Mouse (Mus musculus) heart, embryonic 15.5 days (tissue): ENCODE measurements around the gene Gm21972. TPM values are rescaled to one million over a fixed set of nuclear protein-coding genes. Genes with fewer than 3 reads are reported as not detected.

Experiments
- ATAC-seq: fragments of 200-750 bp; cut with Nextera tagmentation; replicated peaks from 2 replicates; pipeline ENCODE4 v1.8.0; 2017; ENCODE audit warnings: low read depth, moderate TSS enrichment; ENCODE audit not compliant: insufficient number of reproducible peaks, insufficient read depth, low FRiP score
- H3K27ac ChIP-seq: fragments of 300-500 bp; sonication (generic); 2 replicates; pipeline ENCODE4 v1.5.1; 2015; ENCODE audit warnings: mild to moderate bottlenecking, inconsistent platforms
- H3K27me3 ChIP-seq: fragments of 300-500 bp; sonication (generic); 2 replicates; pipeline ENCODE4 v1.6.1; 2015; ENCODE audit warnings: inconsistent platforms
- H3K36me3 ChIP-seq: fragments of 300-500 bp; sonication (generic); 2 replicates; pipeline ENCODE4 v1.6.1; 2015; ENCODE audit warnings: mild to moderate bottlenecking, inconsistent platforms
- H3K4me1 ChIP-seq: fragments of 300-500 bp; sonication (generic); replicated peaks from 2 replicates; pipeline ENCODE4 v1.6.1; 2015; ENCODE audit warnings: inconsistent platforms
- H3K4me2 ChIP-seq: fragments of 300-500 bp; sonication (generic); 2 replicates; pipeline ENCODE4 v1.6.1; 2015; ENCODE audit warnings: inconsistent platforms, mild to moderate bottlenecking, moderate library complexity
- H3K4me3 ChIP-seq: fragments of 300-500 bp; sonication (generic); 2 replicates; pipeline ENCODE4 v1.5.1; 2015; ENCODE audit warnings: mild to moderate bottlenecking, inconsistent platforms
- H3K9ac ChIP-seq: fragments of 300-500 bp; sonication (generic); 2 replicates; pipeline ENCODE4 v1.6.1; 2015; ENCODE audit warnings: mild to moderate bottlenecking, inconsistent platforms
- H3K9me3 ChIP-seq: fragments of 300-500 bp; sonication (generic); replicated peaks from 2 replicates; pipeline ENCODE4 v1.6.1; 2016; ENCODE audit warnings: inconsistent platforms
- WGBS: fragments of 180-500 bp; shearing (Covaris S2); methylation state at CpG from one replicate; pipeline ENCODE4 v1.1.7; 2015; ENCODE audit warnings: mixed read lengths; 5-methylcytosine and 5-hydroxymethylcytosine counted together
- polyA plus RNA-seq: library from polyadenylated mRNA; unstranded; fragments of >200 nt; fragmentation: Nextera tagmentation; extraction: Ambion mirVana; gene quantifications from 2 replicates; pipeline ENCODE4 v1.2.1, GENCODE M21; 2015

The Gm21972 gene
- 0.26 TPM in 1 of 2 replicates, not detected in the other for polyA plus RNA-seq

DNA sequence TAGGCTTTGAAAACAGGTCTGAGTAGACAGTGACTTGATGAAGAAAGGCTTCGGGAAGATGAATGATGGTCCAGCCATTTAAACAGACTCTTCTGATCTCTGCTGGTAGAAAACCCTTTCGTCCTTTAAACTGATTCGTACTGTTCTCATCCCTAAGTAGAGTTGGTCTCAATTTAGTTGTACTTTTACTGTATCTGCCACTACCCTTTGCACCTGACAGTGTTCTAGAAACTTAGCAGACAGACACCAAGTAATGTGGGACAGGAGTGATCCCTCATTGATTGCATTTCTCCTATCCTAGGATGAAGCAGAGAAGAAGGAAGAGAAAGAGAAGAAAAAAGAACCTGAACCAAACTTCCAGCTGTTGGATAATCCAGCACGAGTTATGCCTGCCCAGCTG lies at the start of gene Gm21972:
TSS of gene Gm21972 (plus strand) at position 301 of the 400 bp plus-strand sequence.
- no peak within 1 kb of the TSS for H3K27ac ChIP-seq
- no peaks in the 10 kb centered on the region for H3K9me3 ChIP-seq
- H3K36me3 ChIP-seq = peaks cover 70% of the 10 kb centered on the region
- no peak for ATAC-seq
- no peak within 1 kb of the TSS for H3K4me2 ChIP-seq
- no peaks in the 10 kb centered on the region for H3K4me1 ChIP-seq
- no peak within 1 kb of the TSS for H3K4me3 ChIP-seq
- H3K27me3 ChIP-seq = no peaks in the 10 kb centered on the region
- 91% methylated on average over 4 of the region's 4 CpGs for WGBS
- H3K9ac ChIP-seq = no peak within 1 kb of the TSS

DNA sequence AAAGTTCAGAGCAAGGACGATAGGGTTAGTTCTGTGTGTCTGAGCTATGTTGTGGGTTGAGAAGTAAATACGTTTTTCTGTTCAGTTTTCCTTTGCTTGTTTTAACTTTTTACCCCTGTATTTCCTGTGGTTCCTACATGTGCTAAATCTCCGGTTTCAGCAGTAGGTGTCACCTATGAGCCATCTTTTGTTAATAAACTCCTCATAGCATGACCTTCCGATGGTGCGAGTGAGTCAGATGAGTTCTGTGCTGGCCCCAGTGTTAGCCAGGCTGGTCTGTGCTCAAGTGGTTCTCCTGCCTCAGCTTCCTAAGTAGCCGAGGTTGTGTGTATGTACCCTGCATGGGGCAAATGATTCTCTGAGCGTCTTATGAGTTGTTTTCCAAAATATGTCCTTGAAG lies 39.0 kb upstream of the Gm21972 start:
- no peak for ATAC-seq
- no peak overlapping the region for H3K4me2 ChIP-seq
- WGBS = 81% methylated on average over 7 of the region's 7 CpGs
- H3K36me3 ChIP-seq = peaks cover 71% of the 10 kb centered on the region
- no peak overlapping the region for H3K27ac ChIP-seq
- H3K9ac ChIP-seq = no peak overlapping the region
- no peaks in the 10 kb centered on the region for H3K9me3 ChIP-seq
- no peaks in the 10 kb centered on the region for H3K27me3 ChIP-seq
- H3K4me3 ChIP-seq = no peak overlapping the region
- H3K4me1 ChIP-seq = no peaks in the 10 kb centered on the region

DNA sequence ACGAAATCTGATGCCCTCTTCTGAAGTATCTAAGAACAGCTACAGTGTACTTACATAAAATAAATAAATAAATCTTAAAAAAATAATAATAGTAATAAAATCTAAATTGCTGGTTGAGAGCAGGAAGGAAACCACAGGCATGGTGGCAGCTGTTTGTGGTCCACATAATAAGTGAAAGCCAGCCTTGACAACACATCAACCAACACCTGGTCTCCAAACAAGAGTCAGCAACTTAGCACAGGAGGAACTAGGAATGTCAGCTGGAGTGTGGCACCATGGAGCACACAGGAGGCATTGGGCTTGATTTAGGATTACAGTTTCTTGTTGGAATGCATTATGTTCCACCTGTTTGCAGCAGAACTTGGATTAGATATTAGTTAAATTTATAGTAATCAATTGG lies 28.4 kb upstream of the Gm21972 start:
- Histone ChIP-seq H3K4me1 (no peaks in the 10 kb centered on the region), H3K4me3 (no peak overlapping the region), H3K9me3 (no peaks in the 10 kb centered on the region), H3K36me3 (peaks cover 1% of the 10 kb centered on the region), H3K27ac (no peak overlapping the region), H3K9ac (no peak overlapping the region), H3K27me3 (no peaks in the 10 kb centered on the region), H3K4me2 (no peak overlapping the region)
- no peak for ATAC-seq
- WGBS = 100% methylated on average over 1 of the region's 1 CpGs

DNA sequence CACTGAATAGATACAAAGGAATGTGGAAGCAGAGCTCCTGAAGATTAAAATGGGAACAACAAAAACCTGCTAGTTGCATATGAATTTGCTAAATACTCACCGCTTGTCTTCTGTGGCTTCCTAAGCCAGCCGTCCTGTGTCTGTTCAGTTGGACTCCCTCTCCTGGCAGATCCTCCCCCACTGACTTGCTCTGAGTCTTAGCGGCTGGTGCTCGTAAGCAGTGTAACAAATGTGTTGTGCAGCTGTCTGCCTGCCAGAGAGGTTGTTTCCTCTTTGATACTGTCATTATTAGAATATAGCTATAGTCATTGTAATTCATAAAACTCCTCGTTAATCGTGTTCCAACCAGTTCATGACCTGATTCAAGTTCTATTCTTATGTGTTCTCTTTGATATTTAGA lies 21.7 kb upstream of the Gm21972 start, which contains the start of gene Htr2b:
TSS of gene Htr2b (minus strand) at position 192 of the 400 bp plus-strand sequence.
- H3K4me1 ChIP-seq = no peaks in the 10 kb centered on the region
- no peak within 1 kb of the TSS for H3K9ac ChIP-seq
- 57% methylated on average over 6 of the region's 6 CpGs for WGBS
- peaks cover 4% of the 10 kb centered on the region; the same call in 1 of the 2 replicates for H3K36me3 ChIP-seq
- no peak within 1 kb of the TSS for H3K4me3 ChIP-seq
- H3K27ac ChIP-seq = no peak within 1 kb of the TSS
- H3K27me3 ChIP-seq = no peaks in the 10 kb centered on the region
- no peaks in the 10 kb centered on the region for H3K9me3 ChIP-seq
- no peak within 1 kb of the TSS for H3K4me2 ChIP-seq
- ATAC-seq = no peak

DNA sequence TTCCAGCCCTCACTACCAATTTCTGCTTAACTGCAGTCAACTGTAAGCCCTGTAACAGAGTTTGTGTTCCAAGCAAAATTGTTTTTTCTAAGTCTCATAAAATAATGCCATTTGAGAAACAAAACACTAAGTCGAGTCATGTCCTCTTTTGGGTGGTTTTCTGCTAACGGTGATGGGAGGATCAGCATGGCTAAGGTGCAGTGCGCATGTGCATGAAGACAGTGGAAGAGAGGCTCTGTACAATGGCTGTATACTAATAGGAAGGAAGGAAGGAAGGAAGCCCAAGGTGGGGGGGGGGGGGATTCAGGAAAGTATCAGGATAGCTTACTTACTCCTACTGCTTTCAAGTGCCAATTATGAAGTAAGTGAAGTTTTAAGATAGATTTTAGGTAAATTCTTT lies 19.3 kb upstream of the Gm21972 start:
- H3K4me2 ChIP-seq = no peak overlapping the region
- WGBS = 83% methylated on average over 3 of the region's 3 CpGs
- no peak for ATAC-seq

DNA sequence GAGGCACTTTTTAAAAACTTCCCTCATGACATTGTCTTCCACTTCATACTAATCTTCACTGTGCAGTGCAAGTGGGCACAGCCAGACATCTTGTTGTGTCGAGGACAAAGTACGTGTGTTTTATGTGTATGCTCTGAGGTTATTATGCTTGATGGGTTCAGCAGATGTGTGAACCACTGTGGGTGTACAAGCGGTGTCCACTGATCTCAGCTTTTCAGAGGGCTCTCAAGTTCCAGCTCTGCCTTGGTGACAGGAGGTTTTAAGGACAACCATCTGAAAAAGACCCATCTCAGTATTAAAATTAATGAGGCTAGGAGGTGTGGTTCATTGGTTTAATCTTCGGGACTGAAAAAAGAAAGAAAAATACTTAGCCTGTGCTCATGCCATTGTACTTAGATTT lies 13.9 kb upstream of the Gm21972 start:
- H3K4me3 ChIP-seq = no peak overlapping the region
- 83% methylated on average over 4 of the region's 4 CpGs for WGBS
- no peak overlapping the region for H3K4me2 ChIP-seq
- no peaks in the 10 kb centered on the region for H3K4me1 ChIP-seq
- H3K9me3 ChIP-seq = no peaks in the 10 kb centered on the region
- no peak overlapping the region for H3K9ac ChIP-seq
- H3K27ac ChIP-seq = no peak overlapping the region
- ATAC-seq = no peak
- peaks cover 50% of the 10 kb centered on the region for H3K36me3 ChIP-seq
- no peaks in the 10 kb centered on the region for H3K27me3 ChIP-seq

More for the DNA sequence above, 19.3 kb upstream of the Gm21972 start:
- no peaks in the 10 kb centered on the region for H3K27me3 ChIP-seq
- no peak overlapping the region for H3K9ac ChIP-seq
- no peaks in the 10 kb centered on the region for H3K4me1 ChIP-seq
- H3K27ac ChIP-seq = no peak overlapping the region
- no peaks in the 10 kb centered on the region for H3K9me3 ChIP-seq
- H3K4me3 ChIP-seq = no peak overlapping the region
- H3K36me3 ChIP-seq = peaks cover 21% of the 10 kb centered on the region

DNA sequence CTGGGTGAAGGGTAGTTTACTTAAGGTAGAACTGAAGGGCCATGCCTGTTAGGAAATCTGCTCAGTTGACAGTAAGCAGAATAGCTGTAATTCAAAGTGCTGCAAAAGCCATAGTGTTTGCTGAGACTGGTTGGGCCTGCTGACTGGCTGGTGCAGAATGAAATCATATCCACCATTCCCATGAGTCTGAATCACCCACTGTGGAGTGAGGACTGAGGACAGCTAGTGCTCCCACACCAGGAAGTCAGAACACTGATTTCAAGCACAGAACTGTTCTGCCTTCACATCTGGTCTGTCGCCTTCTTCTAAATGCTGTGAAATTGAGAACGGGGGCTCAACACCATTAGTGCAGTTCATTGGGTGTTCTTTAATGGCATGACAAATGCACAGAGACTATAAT lies 7.4 kb upstream of the Gm21972 start:
- no peak overlapping the region for H3K4me2 ChIP-seq
- no peaks in the 10 kb centered on the region for H3K4me1 ChIP-seq
- H3K9me3 ChIP-seq = no peaks in the 10 kb centered on the region
- WGBS = 94% methylated on average over 2 of the region's 2 CpGs
- ATAC-seq = no peak
- no peak overlapping the region for H3K9ac ChIP-seq
- H3K36me3 ChIP-seq = peaks cover 69% of the 10 kb centered on the region
- no peaks in the 10 kb centered on the region for H3K27me3 ChIP-seq
- H3K27ac ChIP-seq = no peak overlapping the region
- H3K4me3 ChIP-seq = no peak overlapping the region

DNA sequence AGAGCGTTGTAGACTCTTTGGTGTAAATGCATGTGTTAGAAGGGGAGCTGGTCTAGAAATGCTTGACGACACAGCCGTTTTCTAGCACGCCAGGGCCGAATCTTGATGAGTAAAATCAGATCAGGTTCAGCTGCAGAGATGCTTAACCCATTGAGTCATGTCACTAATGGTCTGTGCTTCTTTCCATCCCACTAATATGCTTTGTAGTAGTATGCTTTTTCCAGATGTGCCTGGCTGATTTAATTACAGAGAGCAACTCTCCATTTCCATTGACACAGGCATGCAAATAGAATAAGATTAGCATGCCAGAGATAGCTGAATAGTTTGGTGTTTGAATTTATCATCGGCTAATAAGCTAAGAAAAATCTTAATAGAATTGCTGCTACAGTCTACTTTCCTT lies 1.9 kb downstream of the Gm21972 start:
- 91% methylated on average over 6 of the region's 6 CpGs for WGBS
- no peak overlapping the region for H3K4me3 ChIP-seq
- H3K4me2 ChIP-seq = no peak overlapping the region
- no peaks in the 10 kb centered on the region for H3K27me3 ChIP-seq
- no peak overlapping the region for H3K9ac ChIP-seq
- no peak overlapping the region for H3K27ac ChIP-seq
- no peaks in the 10 kb centered on the region for H3K4me1 ChIP-seq
- peaks cover 66% of the 10 kb centered on the region for H3K36me3 ChIP-seq
- no peak for ATAC-seq
- no peaks in the 10 kb centered on the region for H3K9me3 ChIP-seq

DNA sequence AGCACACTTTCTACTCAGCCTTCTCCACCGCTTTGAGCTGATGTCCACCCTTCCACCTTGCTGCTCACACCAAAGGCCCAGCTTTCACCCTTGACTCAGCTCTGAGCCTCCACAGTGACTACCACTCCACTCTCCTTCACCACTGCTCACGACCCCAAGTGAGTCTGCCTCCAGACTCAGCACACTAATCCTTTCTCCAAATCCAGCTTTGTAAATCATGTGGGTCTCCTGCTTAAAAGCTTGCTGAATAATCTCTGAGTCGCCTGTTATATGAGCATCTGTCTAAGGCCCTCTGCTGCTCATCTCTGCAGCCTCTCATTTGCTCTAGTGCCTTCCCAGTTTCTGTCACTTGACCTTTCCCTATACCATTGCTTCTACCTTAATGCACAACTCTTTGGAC lies 7.6 kb downstream of the Gm21972 start:
- Histone ChIP-seq H3K4me2 (no peak overlapping the region), H3K4me3 (no peak overlapping the region), H3K27me3 (no peaks in the 10 kb centered on the region), H3K36me3 (peaks cover 27% of the 10 kb centered on the region), H3K4me1 (no peaks in the 10 kb centered on the region), H3K9me3 (no peaks in the 10 kb centered on the region), H3K27ac (no peak overlapping the region), H3K9ac (no peak overlapping the region)
- WGBS = 73% methylated on average over 3 of the region's 3 CpGs
- no peak for ATAC-seq

DNA sequence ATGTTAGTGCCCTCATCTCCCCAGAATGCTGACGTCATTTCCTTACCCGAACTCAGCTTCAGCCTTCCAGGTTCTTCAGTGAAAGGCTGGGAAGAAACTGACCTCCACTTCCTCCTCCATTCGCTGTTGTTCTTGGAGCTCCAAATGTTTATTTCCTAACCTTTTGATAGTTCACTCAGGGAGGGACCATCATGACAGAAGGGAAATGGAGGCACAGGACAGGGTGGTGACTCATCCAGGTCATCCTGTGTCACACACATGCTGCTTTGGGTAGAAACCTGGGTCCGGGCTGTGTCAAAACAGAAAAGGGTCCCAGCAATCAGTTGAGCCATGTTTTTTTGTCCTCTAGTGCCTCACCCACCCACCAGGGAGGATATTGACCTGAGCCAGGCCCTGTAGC lies 9.7 kb downstream of the Gm21972 start:
- H3K9ac ChIP-seq = no peak overlapping the region

DNA sequence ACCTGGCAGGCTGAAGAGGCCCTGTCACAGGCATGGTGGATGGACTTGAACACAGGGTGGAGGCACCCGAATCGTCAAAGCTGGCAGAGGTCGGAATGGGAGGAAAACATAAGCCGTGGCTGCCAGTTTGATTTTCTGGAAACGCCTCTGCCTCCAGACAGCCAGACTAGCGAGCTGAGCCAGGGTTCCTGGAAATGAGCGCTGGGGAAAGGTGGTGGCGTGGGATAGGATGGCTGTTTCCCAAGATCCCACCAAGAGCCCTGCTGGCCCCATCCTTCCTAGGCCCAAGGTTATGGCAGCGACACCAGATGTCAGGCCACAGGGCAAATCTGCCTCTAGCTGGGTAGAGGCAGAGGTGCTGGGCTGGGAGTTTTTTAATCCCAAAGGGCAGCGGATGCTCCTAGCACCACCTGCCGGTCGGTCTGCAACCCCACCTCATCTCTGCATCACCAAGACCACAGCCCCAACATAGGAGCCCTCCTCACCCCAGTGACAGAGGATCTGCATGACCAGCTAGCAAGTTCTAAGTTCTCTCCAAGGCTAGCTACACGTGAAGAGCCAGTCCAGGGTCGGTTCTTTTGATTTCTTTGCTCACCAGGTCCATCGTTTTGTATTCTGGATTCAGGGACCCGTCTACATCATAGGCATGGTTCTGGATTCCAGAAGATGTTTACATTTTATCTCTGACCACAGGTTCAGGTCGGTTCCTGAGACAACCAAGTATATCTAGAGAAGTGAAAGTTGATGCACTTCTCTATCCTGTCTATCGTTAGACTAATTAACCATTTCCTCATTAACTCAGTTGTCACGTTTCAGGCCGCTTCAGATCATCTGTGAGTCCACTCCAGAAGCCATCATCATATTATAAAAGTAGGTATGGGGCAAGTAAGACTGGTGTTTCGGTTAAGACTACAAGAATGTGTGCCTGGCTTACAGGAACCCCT lies 10.8 kb downstream of the Gm21972 start:
- Histone ChIP-seq H3K36me3 (peaks cover 1% of the 10 kb centered on the region), H3K4me2 (no peak overlapping the region), H3K9ac (no peak overlapping the region), H3K27ac (peak overlapping the region; percentile 50), H3K4me3 (no peak overlapping the region), H3K27me3 (no peaks in the 10 kb centered on the region), H3K4me1 (no peaks in the 10 kb centered on the region), H3K9me3 (no peaks in the 10 kb centered on the region)
- WGBS = 74% methylated on average over 21 of the region's 21 CpGs
- ATAC-seq = no peak

More for the DNA sequence above, 9.7 kb downstream of the Gm21972 start:
- ATAC-seq = peak; percentile 58
- 75% methylated on average over 4 of the region's 4 CpGs for WGBS
- H3K4me2 ChIP-seq = no peak overlapping the region
- peaks cover 10% of the 10 kb centered on the region for H3K36me3 ChIP-seq
- H3K4me1 ChIP-seq = no peaks in the 10 kb centered on the region
- H3K4me3 ChIP-seq = no peak overlapping the region
- no peaks in the 10 kb centered on the region for H3K9me3 ChIP-seq
- peak overlapping the region; percentile 50 for H3K27ac ChIP-seq
- H3K27me3 ChIP-seq = no peaks in the 10 kb centered on the region

DNA sequence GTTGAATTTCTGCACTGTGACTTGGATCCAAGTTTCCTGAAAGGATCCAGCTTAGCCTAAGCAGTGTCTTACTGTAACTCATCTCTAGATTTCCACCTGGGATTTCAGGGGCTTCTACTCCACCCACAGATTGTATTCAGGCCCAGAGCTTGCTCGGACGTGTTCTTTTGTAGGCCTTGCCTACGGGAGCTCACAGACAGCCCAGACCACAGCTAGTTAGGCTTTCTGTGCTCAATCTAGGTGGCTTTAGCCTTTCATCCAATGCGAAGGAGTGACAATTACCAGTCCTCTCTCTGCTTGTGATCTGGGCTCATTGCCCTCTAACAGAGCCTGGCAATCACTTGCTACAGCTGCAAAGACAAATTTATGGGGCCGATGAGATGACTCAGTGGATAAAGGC lies 12.9 kb downstream of the Gm21972 start:
- Histone ChIP-seq H3K27ac (no peak overlapping the region), H3K4me3 (no peak overlapping the region), H3K4me1 (0 out of 2 replicates have a peak, but pooled peaks cover 3% of the 10 kb centered on the region), H3K36me3 (no peaks in the 10 kb centered on the region), H3K4me2 (no peak overlapping the region), H3K27me3 (no peaks in the 10 kb centered on the region), H3K9ac (no peak overlapping the region), H3K9me3 (no peaks in the 10 kb centered on the region)
- WGBS = 77% methylated on average over 5 of the region's 5 CpGs
- ATAC-seq = no peak
